Mouse (Mus musculus): Measurements from ENCODE around the gene Gm6588.

- TF ChIP-seq TAL1 (IDR thresholded peaks at IDR 0.05; ENCODE audit: low read length) (no peak), GATA1 (IDR thresholded peaks at IDR 0.05; ENCODE audit: low read length) (no peak)
Observed at GRCm38 (mm10) chr5:112448747-112449440, at the start of gene Gm6588.

Measured in erythroblast, embryonic 14.5 days (primary cell).